Mouse (Mus musculus) erythroblast, embryonic 14.5 days (primary cell): ENCODE results near the gene Ncbp3.

Source experiments
- GATA1 ChIP-seq: IDR thresholded peaks from 2 replicates; pipeline ENCODE4 v1.6.1; 2012; ENCODE audit warnings: low read length, inconsistent platforms, mixed read lengths
- TAL1 ChIP-seq: IDR thresholded peaks from 3 replicates; pipeline ENCODE4 v1.6.1; 2012; ENCODE audit warnings: low read length, inconsistent platforms, mixed read lengths

DNA sequence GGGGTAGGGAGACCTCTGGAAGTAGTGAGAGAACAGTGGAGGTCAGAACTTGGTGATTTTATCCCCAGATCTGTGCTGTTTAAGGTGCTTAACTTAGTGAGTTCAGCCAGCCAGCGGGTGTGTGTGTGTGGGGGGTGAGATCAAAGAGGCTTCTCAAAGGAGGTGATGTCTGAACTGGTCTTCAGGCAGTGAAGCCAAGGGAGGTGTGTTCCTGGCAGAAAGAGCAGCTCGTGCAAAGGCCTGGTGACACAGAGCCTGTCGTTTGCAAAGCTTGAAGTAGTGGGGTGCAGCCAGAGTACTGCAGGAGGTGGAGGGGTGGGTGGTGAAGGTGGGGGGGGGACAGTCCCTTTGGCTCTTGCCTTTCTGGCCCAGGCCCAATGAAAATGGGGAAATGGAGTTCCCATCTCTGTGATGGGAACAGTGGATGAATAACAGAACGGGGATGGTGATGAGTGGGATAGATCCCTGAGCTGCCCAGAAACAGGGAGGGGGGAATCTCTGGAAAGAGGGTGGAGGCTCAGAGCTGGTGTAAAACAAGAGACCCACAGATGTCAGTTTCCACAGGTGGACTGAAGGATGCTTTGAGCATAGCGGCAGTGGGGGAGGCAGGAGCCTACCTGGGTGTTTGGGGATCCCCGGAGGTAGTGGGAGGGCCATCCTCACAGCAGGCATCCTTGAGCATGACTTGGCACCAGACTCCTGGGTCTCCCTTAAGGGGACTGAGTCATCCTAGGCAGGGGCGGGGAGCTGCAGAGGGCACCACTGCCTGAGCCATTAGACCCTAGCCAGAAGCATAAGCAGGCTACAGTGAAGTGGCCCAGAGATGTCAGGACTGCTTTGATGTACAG lies 26.4 kb upstream of the Ncbp3 start:
- TF ChIP-seq GATA1: no peak
- TF ChIP-seq TAL1: no peak
